Mouse (Mus musculus) gastrocnemius, postnatal 10 days (tissue): ENCODE data around the gene Ghrhr. TPM values are rescaled to one million over a fixed set of nuclear protein-coding genes. Genes with fewer than 3 reads are reported as not detected.

ENCODE experiments used
- DNase-seq: peaks from one replicate; pipeline ENCODE4 v3.0.0; 2021; ENCODE audit warnings: mixed read lengths
- total RNA-seq, 2 experiments: library from RNA; stranded (reverse); gene quantifications; 2 replicates each; pipeline ENCODE4 v1.2.3; 2021

Ghrhr gene
- total RNA-seq, 2 experiments from 2014 or later, result not detected

- no peak for DNase-seq
These were observed 22.2 kb upstream of the Ghrhr start for GRCm38 (mm10) chr6:55353711-55354445.

DNA sequence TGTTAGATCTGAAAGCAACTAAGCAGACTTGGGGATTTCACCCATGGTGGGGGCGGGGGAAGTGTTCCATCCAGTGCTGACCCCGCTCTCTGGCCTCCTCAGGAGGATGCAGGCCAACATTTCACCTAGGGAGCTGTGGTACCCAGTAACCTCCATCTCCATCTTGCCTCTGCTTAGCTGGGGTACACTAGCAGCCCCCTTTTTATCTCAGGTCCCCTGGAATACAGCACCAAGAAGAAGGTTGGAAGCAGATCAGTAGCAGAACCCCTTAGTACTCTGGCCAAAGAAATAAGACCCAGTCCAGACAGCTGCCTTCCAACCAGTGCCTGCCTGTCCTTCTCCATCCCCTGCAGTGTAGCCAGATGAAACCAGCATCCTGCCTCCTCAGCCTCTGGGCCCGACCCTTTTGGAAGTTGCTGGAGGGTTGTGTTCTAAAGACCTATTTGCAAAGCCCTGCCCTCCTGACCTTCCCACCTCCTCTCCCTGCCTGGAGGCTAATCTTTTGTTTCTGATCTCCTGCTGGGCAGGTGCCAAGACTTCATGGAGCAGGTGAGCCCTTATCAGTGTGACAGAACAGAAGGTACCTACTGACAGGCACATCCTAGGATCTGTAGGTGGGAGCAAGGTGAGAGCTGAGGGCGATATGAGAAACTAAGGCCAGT lies 21.5 kb upstream of the Ghrhr start:
- DNase-seq, result no peak

- DNase-seq, result no peak
These were observed 20.5 kb upstream of the Ghrhr start for GRCm38 (mm10) chr6:55355575-55355974.

- DNase-seq, result peak; percentile 5
These were observed 19.9 kb upstream of the Ghrhr start for GRCm38 (mm10) chr6:55356017-55356703.

DNA sequence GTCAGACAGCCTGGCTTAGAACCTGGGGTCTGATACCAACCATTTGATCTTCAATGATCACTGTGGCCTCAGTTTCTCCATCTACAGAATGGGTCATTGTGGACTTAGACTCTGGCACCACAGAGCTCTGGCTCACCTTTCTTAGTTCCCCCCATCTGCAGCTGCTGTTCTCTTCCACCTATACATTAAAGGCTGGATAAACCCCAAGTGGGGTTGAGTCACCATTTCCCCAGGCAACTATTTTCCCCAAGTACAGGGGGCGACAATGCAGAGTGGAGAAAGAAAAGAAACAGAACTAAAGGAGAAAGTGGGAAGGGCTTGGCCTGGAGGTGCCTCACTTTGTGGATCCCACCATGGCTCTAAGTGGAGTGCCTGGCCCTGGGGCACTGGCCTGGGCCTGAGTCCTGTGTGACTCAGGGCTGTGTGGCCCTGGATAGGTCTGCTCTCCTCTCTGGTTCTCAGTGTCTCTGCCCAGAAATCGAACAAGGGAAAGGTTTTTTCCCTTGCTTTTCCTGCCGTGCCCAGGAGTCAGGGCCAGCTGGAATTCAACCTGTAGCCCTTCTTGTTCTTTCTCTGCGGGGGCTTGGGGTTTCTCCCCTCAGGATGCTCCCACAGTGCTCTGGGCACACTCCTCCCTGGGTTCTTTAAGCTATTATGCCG lies 19.0 kb upstream of the Ghrhr start:
- DNase-seq, result no peak

GRCm38 (mm10) chr6:55357636-55358031 lies 18.5 kb upstream of the Ghrhr start:
- peak; percentile 14 for DNase-seq

DNA sequence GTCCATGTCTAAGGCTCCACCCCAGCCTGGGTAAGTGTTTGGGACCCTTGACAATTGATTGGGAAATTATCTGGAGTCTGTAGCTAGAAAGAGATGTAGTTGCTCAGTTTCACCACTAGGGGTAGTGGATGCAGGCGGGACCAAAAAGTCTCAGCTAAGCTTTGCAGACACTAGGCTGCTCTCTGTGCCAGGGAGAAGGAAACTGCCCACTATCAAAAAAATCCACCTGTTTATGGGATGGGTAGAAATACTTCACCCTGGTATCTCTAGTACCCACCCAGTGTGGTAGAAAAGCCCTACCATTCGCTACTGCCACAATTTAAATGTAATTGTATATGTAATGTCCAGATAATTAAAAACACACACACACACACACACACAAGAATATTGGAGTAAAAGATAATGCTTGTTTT lies 17.4 kb upstream of the Ghrhr start:
- peak; percentile 3 for DNase-seq

GRCm38 (mm10) chr6:55362663-55363062 lies 13.4 kb upstream of the Ghrhr start:
- no peak for DNase-seq

DNA sequence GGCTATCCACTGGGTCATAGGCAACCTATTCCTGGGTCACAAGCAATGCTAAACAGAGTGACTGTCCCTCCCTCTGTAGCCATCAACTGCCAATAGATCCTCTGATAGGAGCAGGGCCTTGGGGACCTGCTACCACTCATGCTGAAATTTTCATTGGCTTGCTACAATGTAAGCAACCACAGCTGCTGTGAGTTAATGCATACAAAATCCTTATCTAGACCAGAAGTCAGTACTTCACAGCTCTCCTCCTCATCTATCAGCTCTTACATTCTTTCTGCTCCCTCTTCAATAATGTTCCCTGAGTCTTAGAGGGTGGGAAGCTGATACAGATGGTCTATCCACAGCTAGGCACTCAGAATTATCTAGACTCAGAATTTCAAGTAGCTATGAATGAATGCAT lies 9.0 kb upstream of the Ghrhr start:
- DNase-seq, result no peak

DNA sequence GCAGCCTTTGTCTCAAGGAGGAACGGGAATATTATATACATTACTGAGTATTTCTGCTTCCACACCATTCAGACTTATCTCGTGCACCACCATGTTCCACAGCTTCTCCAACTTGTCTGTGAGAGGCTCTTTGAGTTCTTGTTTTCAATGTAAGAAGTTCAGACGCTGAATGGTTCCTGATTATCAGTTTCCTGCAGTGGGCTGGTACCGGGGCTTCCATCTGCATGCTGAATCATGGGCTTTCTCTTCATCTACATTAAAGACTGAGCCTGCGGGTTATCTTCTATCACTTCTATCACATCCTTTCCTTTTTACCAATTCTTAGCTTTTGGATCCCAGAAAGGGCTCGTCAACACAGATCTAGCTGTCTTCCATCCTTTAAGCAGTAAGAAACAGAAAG lies 5.3 kb upstream of the Ghrhr start:
- DNase-seq, result no peak

GRCm38 (mm10) chr6:55376511-55376910 lies 416 bp downstream of the Ghrhr start:
- DNase-seq, result no peak

DNA sequence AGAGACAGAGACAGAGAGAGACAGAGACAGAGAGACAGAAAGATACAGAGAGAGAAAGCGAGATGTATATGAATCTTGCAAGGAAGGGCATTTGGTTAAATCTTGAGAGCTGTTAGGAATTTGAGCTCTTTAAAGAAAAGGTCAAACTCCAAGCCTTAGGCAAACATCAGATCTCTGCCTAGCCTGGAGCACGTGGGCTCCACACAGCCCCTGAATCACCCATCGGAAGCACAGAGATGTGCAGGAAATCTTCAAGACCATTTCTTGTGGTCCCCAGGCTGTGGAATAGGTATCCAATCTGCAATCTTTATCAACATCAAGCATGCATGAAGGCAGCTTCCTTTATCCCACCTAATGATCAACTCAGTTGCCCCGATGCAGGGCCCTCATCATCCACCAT lies 1.4 kb downstream of the Ghrhr start:
- DNase-seq, result no peak

- DNase-seq, result no peak
These were observed 3.7 kb downstream of the Ghrhr start for GRCm38 (mm10) chr6:55379641-55380335.

DNA sequence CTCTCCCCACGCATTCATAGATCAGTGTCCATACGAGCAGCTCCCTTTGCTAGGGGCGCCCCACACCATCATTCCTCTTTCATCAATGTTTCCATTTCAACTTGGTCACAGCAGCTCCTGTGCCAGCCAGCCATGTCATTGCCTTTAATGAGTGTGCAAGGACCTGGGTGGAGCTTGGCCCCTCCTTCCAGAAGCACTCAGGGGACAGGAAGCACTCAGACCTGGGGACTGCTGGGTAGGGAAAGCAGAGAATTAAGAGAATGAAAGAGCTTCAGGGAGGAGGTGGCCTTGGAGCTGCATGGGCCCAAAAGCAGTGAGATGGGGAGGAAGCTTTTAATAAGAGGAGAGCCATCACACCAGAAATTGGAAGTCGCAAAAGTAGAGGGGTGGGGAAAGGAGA lies 5.9 kb downstream of the Ghrhr start:
- DNase-seq, result no peak

- DNase-seq, result peak; percentile 79
These were observed 7.8 kb downstream of the Ghrhr start for GRCm38 (mm10) chr6:55383897-55384296.

DNA sequence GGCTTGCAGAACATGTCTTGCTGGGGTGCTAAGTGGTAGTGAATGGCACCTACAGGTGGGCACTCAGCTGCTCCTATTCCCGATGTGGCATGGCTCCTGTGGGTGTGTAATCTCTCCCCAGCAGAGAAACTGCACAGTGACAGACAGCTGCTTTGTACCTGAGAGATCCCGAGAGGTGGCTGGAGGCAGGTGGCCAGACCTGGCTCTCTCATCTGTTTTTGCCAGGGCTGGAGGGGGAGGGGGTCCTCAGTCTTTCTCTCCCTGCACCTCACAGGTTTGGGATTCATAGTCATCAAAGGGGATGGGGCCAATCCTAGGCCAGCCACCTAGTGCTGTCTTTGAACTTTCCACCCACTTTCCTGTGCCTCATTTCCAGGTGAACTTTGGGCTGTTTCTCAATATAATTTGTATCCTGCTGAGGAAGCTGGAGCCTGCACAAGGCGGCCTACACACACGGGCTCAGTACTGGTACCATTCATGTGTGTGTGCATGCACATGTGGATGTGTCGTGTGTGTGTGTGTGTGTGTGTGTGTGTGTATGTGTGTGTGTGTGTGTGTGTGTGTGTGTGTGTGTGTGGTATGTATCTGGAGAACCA lies 8.4 kb downstream of the Ghrhr start:
- no peak for DNase-seq

GRCm38 (mm10) chr6:55388546-55389169 lies 12.6 kb downstream of the Ghrhr start:
- DNase-seq, result no peak

- no peak for DNase-seq
These were observed 13.2 kb downstream of the Ghrhr start for GRCm38 (mm10) chr6:55389321-55389720.

DNA sequence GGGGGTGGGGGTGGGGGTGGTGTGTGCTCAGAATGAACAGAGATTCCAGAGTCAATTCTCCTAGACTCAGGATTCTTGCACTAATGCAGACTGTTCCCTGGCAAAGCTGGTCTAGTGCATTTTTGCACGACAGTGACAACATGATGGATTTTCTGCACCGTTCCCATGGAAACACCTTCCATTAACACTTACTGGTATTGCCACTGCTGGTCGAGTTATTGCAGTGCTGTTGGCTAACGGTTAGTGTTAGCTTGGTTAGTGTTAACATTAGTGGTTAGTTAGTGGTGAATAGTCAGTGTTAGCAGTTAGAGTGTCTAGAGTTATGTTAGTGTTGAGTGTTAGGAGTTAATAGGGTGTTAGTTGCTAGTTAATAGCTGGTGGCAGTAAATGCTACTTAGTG lies 15.7 kb downstream of the Ghrhr start:
- DNase-seq, result no peak

- DNase-seq, result peak; percentile 88
These were observed 16.4 kb downstream of the Ghrhr start for GRCm38 (mm10) chr6:55392453-55392852.

- DNase-seq, result no peak
These were observed 18.8 kb downstream of the Ghrhr start for GRCm38 (mm10) chr6:55394854-55395253.
